Mouse (Mus musculus) C2C12 (cell line): ENCODE results near the gene Nol3.

ENCODE experiments used
- CTCF ChIP-seq: IDR thresholded peaks from one replicate; pipeline ENCODE4 v1.5.1; 2011; ENCODE audit not compliant: control insufficient read depth, insufficient read depth, insufficient read length
- MAX ChIP-seq: IDR thresholded peaks from one replicate; pipeline ENCODE4 v1.6.1; 2011; ENCODE audit warnings: mild to moderate bottlenecking, control low read depth

DNA sequence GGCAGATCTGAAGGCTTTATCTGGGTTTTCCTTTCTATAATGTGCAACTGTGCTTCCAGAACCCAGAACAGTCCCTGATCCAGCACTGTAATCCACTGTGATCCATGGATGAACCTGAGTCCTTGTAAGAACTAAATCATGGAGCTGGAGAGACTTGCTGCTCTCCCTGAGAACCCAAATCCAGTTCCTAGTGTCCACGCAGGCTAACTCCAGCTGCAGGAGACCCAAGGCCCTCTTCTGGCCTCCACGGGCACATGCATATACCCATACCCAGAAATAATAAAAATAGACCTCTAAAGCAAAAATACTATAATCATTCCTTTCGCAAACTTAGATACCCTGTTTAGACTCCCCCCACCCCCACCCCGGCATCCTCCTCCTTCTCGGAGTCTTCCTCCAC, 12.3 kb downstream of the Nol3 start:
- TF ChIP-seq CTCF, result no peak
- no peak for TF ChIP-seq MAX
